Mouse (Mus musculus) cerebellum, adult 11 months (tissue): ENCODE measurements around the gene Ubald2.
"Not testable (repeated sequence)": the region's sequence is repeated elsewhere in the genome, so short reads cannot be mapped to it uniquely, and the experiment has no call there.

Experiments
- DNase-seq: peaks from one replicate; pipeline ENCODE4 v3.0.0; 2022

The Ubald2 gene

GRCm38 (mm10) chr11:116433356-116434286, at the start of gene Ubald2:
TSS of gene Ubald2 (plus strand) at chr11:116434094.
- DNase-seq = peak; percentile 99

GRCm38 (mm10) chr11:116384171-116384570, 49.7 kb upstream of the Ubald2 start:
- no peak for DNase-seq

- no peak for DNase-seq
Measured at GRCm38 (mm10) chr11:116385999-116386398, 47.9 kb upstream of the Ubald2 start.

GRCm38 (mm10) chr11:116387086-116388071, 46.5 kb upstream of the Ubald2 start:
- no peak for DNase-seq

GRCm38 (mm10) chr11:116388841-116389480, 44.9 kb upstream of the Ubald2 start:
- peak; percentile 28 for DNase-seq

- DNase-seq = no peak
Measured at GRCm38 (mm10) chr11:116394769-116395168, 39.1 kb upstream of the Ubald2 start.

GRCm38 (mm10) chr11:116396276-116396933, 37.5 kb upstream of the Ubald2 start:
- no peak for DNase-seq

GRCm38 (mm10) chr11:116396934-116397330, 37.0 kb upstream of the Ubald2 start:
- DNase-seq = no peak

- DNase-seq = no peak
Measured at GRCm38 (mm10) chr11:116397517-116398347, 36.2 kb upstream of the Ubald2 start.

- no peak for DNase-seq
Measured at GRCm38 (mm10) chr11:116398348-116398677, 35.6 kb upstream of the Ubald2 start.

- no peak for DNase-seq
Measured at GRCm38 (mm10) chr11:116400560-116400959, 33.3 kb upstream of the Ubald2 start.

- DNase-seq = no peak
Measured at GRCm38 (mm10) chr11:116405601-116406000, 28.3 kb upstream of the Ubald2 start.

GRCm38 (mm10) chr11:116406231-116406728, 27.6 kb upstream of the Ubald2 start:
- DNase-seq = no peak

GRCm38 (mm10) chr11:116409008-116409407, 24.9 kb upstream of the Ubald2 start:
- no peak for DNase-seq

GRCm38 (mm10) chr11:116410415-116410814, 23.5 kb upstream of the Ubald2 start:
- DNase-seq = not testable (repeated sequence)

- DNase-seq = peak; percentile 54
Measured at GRCm38 (mm10) chr11:116411582-116411981, 22.3 kb upstream of the Ubald2 start.

- DNase-seq = peak; percentile 22
Measured at GRCm38 (mm10) chr11:116412028-116412827, 21.7 kb upstream of the Ubald2 start.

- peak; percentile 71 for DNase-seq
Measured at GRCm38 (mm10) chr11:116412904-116413630, 20.8 kb upstream of the Ubald2 start, which contains the start of gene Rnf157. TSS of gene Rnf157 (minus strand) at chr11:116413032.

- no peak for DNase-seq
Measured at GRCm38 (mm10) chr11:116413631-116414022, 20.3 kb upstream of the Ubald2 start.
